Mouse (Mus musculus): ENCODE measurements around the gene Bbof1.

The Bbof1 gene

DNA sequence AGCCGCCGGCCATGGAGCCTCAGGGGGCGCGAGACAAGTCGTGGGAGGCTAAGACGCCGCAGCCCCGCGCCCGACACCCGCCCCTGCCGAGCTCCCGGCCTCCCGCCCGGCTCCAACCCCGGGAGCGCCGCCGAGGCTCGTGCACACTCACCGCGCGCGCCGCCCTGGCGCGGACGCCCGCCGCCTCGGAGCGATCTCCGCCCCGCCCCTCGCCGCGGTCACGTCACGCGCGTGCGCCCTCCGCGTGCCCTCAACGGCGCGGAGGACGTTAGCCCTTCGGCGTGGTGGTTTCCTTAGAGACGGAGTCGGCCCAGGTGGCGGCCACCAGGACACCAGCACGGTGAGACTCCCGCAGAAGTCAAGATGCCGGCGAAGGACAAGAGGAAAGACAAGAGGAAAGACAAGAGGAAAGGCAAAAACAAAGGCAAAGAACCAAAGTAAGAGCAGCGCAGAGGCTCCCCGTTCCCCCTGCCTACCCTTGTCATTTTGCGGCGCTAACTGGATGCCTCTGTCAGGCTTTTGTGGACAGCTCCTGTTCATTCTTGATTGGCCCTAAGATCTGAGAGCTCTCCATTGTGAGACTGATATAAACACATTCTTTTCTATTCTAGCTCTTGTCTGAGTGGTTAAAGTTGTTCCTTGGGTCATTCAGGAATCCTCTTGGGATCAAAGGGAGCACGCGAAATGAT is at the start of gene Bbof1, which contains the start of gene Entpd5:
TSS of gene Bbof1 (plus strand) at position 253 of the 689 bp plus-strand sequence.
TSS of gene Entpd5 (minus strand) at position 211 of the 689 bp plus-strand sequence.
- in situ Hi-C loops (cut with MboI; ENCODE audit: low sequenced_read_pairs): no loop called here

DNA sequence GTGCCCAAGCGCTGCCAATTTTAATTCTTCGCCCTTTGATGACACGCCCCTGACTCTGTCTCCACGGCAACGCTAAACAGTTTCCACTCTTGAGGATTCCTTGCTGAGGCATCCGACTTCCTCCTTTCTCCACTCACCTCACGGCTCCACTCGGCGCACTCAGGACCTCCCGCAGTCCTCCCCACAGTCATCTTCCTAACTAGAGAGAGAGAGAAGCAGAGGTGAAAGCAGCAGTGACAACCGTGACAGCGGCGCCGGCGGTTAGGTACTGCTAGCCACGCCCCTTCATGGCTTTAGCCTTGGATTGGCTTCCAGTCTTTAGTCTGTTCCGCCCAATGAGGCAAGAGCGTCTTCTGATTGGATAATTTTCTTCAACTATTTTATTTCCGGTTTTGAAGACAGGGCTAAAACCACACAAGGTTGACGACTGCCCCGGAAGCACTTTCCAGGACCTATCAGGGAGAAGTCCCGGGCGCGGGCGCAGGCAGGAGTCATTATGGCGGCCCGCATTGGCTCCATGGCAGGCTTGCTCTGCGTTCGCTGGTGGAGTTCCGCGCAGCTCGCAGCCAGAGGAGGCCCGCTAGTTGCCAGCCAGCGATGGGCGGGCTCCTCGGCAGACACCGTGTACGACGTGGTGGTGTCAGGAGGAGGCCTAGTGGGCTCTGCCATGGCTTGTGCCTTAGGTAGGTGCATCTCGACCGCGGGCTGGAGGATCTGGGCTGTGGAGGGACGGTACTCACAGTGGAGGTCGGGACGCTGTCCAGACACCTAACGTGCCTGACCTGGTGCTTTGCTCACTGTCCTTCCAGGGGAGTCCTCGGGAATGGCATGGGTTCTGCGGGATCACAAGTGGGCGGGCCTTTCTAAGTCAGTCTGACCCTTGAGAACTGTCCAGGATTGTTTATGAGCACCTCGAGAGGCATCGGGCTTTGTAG is 47.0 kb upstream of the Bbof1 start, which contains the start of the genes Coq6 and Fam161b:
TSS of gene Coq6 (plus strand) at position 103 of the 935 bp plus-strand sequence.
TSS of gene Fam161b (minus strand) at position 279 of the 935 bp plus-strand sequence.
- in situ Hi-C loops (cut with MboI; ENCODE audit: low sequenced_read_pairs): no loop called here

DNA sequence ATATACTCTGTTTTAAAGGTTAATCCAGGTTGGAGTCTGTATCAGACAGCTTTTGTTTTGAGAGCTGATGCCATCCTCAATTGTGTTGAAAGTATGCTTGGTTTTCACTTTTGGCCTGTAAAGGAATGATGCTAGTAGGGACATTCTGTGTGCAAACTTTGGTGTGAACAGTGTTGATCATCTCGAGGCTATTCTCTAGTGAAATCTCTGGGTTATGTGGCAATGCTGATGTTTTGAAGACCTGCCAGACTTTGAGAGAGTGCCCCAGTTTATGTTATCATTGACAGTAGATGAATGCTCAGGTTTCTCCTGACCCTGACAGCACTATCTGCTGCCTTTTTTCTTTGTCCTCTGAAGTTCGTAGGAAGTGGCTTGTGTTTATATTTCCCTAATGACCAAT is 46.0 kb upstream of the Bbof1 start:
- in situ Hi-C loops (cut with MboI; ENCODE audit: low sequenced_read_pairs): no loop called here

DNA sequence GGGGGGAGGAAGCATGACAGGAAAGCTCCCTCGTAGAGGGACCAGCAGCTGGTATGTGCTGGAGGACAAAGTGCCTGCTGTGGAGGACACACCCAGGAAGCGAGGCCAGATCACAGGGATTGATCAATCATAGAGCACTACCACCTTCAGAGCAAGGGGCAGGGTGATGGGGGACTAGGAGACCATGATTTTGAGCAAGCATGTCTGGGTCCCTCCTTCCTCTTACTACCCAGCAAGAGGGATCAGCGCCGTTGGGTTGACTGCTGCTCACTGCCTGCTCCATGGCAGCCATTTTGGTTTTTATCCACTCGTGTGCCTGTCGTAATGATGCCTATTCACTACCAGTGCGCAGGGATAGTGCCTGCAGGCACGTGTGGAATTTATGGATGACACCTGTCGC is 44.6 kb upstream of the Bbof1 start:
- in situ Hi-C loops (cut with MboI; ENCODE audit: low sequenced_read_pairs): no loop called here

DNA sequence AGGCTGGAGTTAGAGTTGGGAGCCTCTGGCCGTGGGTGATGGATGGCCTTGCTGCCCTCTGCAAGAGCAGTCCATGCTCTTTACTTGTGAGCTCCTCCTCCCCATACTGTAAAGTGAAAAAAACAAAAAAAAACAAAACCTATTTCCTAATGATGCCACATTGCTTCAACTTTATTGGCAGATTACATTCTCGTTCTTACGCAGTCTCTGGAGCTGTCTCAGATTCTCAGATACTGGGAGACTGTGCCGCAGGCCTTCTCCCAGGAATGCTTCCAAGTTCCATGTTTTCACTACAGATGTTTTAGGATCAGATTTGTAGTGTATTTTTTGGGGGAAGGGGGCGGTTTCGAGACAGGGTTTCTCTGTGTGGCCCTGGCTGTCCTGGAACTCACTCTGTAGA is 43.7 kb upstream of the Bbof1 start:
- in situ Hi-C loops (cut with MboI; ENCODE audit: low sequenced_read_pairs): no loop called here

DNA sequence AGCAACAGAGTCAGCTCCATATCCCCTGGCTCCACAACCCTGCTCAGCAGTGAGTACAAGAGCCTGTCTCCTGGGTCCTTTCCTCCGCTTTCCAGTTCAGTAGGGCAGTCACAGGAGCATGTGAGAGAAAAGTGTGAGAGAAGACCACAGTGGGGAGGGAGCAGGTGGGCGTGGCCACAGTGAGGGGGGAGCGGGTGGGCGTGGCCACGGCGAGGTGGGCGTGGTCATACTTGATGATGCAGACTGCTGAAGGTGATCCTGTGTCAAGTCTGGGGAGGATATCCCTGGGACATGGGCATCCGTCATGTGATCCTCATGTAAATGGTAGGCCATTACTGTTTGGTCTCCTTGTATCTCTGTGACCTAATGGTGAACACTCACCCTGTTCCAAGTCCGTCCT is 41.9 kb upstream of the Bbof1 start:
- in situ Hi-C loops (cut with MboI; ENCODE audit: low sequenced_read_pairs): no loop called here

DNA sequence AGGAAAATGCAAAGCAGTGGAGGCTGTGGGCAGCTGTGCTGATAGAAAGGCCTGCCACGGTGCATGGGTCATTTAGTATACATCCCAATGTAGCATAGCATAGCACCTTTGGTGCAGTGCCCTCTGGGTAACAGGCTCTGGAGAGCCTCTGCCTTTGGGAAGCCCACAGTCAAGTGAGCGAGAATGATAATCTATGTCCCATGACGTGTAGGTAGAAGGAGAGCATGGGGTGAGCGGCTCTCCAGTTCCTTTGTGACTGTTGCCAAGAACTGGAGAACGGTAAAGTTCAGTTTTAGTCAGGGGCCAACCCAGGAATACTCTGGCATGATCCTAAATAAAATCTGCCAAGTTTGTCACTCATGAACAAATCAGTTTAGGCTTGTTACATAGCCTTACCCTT is 37.2 kb upstream of the Bbof1 start:
- in situ Hi-C loops (cut with MboI; ENCODE audit: low sequenced_read_pairs): no loop called here

DNA sequence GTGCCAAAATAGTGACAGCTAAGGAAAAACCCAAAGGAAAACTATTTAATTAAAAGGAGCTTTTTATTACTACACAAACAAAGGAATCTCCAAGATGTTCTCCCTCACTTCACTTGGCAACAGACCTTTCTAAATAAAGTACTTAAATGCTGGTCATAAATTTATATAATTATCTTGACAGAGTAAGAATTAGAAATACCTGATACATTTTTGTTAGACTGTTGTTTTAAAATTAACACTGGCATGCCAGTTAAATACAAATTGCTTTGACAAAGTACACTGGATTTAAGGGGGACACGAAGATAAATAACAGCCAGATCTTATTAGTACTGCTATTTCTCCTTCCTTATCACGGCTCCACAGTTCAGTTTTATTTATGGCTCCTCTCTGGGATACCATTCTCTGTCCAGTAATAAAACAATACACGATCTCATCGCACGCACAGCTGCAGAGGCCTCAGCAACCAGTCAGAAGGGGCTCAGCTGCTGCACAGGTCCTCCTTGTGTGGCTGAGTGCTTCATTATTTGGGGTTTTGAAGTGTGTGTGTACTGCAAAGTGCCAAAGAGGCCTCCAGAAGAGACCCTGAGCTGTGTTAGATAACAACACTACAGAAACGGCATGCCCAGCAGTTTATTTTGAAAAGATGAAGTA is 34.9 kb upstream of the Bbof1 start:
- in situ Hi-C loops (cut with MboI; ENCODE audit: low sequenced_read_pairs): no loop called here

DNA sequence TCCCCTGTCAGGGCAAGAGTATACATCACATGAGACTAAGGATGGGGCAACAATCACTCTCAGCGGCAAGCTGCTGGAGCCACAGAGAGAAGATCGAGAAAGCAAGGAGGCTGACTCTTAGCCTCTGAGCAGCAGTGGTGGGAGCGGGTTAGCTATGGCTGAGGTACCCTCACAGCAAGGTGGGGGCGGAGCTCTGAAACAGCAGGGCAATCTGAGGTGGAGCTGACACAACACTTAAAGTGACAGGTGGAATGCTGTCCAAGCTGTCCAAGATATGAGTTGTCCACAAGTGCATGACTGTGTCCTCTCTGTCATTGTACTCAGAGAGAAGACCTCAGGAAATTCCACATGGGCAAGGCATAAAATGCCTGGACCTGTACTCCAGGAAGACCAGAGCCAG is 26.5 kb upstream of the Bbof1 start:
- in situ Hi-C loops (cut with MboI; ENCODE audit: low sequenced_read_pairs): no loop called here

DNA sequence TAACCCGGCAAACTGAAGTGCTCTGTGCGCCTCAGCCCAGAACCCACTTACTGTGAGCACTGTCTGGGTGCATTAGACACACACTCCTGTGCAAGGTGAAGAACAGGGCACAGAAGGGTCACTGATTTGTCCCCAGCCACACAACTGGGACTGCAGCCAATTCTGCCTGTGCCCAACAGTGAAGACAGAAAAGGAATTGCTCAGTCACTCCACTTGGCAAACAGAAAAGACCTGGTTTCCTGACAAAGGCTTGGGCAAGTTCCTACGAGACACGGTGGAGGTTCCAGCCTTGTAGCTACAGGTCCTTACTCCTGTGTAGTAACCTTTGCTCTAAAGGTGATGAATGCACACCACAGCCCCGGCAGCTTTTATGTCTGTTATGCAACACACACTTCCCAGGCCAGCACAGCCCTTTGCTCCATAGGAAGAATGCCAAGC is 24.2 kb upstream of the Bbof1 start:
- in situ Hi-C loops (cut with MboI; ENCODE audit: low sequenced_read_pairs): no loop called here

DNA sequence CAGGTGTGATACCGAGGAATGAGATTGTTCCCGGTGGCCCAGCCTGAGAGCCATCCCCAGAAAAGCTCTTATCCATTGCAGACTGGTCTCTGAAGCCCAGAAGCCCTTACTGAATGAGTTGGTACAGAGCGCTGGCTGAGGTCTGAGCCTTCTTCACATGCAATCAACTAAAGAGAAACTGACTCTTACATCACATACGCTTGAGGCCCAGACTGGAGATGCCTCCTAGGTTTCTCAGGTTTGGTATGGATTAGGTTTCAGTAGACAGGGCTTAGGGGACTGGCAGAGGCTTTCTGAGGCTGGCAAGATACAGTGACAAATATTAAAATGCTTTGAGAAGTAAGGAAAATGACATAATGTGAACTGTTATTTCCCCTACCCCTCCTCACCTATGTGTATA is 23.5 kb upstream of the Bbof1 start:
- in situ Hi-C loops (cut with MboI; ENCODE audit: low sequenced_read_pairs): no loop called here

DNA sequence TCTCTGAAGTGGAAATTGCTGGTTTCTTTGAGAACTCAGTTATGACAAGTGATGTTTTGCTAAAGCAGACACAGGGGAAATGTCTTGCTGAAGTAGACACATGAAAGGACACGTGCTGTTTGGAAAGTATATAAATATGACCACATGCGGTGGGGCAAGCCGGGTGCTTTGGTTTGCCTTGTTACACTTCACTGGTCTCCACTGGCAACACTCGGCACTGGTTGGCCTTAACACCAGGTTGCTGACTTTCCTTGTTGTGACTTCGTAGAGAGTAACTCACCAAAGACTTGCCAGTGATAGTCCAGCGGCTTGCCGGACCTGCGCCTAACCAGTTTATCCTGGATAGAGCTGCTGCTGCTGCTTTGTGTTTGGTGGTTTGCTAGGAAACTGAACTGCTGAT is 20.8 kb upstream of the Bbof1 start:
- in situ Hi-C loops (cut with MboI; ENCODE audit: low sequenced_read_pairs): no loop called here

DNA sequence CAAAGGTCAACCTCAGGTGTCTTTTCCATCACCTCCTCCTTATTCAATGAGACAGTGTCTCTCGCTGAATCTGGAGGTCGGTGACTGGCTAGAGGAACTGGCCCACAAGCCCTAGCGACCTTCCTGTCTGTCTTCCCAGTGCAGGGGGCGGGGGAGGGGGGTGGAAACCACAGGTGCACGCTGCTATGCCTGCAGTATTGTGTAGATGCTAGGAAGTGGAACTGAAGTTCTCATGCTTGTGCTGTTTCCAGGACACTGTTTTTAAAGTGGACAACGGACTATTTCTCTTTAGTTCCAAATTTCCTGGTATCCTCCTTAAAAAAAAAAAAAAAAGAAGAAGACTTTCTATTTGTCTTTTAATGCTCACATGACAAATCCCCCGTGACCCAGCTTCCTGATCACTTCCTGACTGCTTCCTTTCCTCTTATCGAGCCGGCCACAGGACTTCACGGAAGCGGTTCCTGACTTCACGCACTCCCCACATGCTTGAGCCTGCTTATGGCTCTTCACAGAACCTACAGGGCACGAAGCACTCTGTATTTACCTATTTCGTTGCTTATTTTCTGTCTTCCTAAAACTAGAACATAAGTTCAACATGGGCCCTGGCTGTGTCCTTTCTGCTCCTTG is 20.0 kb upstream of the Bbof1 start:
- in situ Hi-C loops (cut with MboI; ENCODE audit: low sequenced_read_pairs): no loop called here

DNA sequence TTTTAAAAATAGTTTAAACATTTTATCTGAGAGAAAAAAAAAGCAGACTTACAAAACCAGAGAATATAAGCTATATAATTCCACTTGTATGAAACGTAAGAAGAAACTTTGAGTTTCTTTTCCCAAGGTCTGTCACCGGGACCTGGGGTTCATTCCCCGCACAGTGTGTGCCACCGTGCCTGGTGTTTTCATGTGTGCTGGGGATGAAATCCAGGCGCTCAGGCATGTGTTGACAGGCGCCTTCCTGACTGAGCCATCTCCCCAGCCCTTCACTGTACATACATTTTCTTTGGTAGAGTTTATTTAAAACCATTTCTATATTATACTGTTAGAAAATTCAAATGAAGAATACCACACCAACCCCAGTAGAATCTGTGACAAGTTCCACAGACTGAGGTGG is 18.5 kb upstream of the Bbof1 start:
- in situ Hi-C loops (cut with MboI; ENCODE audit: low sequenced_read_pairs): no loop called here

DNA sequence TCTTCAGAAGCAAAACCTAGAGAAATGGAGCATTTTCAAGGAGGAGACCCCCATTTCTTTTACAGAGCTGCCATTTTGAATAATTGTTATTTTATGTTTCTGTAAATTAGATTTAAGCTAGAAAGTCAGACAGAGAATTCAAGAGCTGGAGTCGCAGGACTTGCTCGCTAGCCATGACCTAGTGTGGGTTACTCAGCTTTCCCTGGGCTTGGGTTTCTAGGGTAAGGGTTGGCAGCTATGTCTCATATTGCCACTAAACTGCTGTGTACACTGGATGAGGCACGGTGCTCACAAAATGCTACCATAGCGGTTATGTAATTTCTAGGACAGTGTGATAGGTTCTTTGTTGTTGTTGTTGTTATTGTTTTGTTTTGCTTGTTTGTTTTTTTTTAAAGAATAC is 16.2 kb upstream of the Bbof1 start:
- in situ Hi-C loops (cut with MboI; ENCODE audit: low sequenced_read_pairs): no loop called here

DNA sequence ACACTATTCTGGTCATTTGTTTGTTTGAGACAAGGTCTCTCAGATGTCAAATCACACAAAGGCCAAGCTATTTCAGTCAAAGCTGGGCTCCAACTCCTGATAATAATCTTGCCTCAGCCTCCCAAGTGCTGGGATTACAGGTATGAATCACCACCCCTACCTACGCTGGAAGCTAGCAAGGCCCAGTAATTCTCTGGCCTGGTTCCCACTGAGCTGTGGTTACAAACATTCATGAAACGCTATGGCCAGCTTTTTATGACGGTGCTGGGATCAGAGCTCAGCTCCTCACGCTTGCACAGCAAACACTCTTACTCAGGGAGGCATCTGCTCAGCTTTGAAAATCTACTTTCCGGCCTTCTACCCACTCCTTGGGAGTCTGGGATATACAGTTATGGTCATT is 15.0 kb upstream of the Bbof1 start:
- in situ Hi-C loops (cut with MboI; ENCODE audit: low sequenced_read_pairs): no loop called here

DNA sequence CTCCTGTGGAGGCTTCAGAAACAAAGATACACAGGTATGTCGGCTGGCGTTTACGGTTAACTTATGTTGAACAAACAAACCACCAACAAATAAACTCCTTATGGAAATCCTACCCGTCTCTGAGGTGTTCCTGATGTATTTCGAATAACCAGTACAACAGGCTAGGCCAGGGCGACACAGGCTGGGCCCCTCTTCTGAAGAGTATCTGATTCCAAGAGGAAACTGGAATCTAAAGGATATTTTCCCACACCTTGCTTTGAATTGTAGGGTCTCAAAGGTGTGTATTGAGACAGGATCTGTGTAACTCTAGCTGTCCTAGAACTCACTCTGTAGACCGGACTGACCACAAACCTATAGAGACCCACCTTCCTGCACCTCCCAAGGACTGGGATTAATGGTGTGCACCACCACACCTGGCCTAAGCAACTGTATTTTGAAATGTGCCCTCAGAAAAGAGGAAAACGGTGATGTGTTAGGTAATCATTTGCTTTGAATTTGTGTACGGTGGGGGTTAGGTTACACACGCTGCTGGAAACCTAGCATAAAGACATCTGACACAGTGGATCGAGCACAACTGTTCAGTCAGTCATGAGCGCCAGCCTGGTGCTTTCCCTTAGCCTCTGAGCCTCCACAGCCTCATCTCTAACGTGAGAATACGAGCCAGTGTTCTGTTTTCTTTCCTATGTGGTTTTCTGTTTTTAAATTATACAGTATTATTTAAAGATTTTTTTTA is 11.8 kb upstream of the Bbof1 start:
- in situ Hi-C loops (cut with MboI; ENCODE audit: low sequenced_read_pairs): no loop called here

DNA sequence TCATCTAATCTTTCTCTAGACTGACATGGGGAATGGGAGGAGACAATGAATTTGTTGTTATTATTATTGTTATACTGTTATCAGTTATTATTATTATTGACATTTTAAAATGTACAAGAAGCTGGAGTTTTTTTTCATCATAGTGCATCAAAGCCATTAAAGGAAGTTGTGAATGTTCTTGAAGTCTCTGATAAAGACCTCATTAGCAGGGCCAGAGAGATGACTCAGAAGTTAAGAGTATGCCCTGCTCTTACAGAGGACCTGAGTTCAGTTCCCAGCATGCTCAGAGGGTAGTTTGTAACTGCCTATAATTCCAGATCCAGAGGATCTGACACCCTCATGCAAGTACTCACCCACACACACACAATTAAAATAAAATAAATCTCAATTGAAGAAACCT is 11.2 kb upstream of the Bbof1 start:
- in situ Hi-C loops (cut with MboI; ENCODE audit: low sequenced_read_pairs): no loop called here

DNA sequence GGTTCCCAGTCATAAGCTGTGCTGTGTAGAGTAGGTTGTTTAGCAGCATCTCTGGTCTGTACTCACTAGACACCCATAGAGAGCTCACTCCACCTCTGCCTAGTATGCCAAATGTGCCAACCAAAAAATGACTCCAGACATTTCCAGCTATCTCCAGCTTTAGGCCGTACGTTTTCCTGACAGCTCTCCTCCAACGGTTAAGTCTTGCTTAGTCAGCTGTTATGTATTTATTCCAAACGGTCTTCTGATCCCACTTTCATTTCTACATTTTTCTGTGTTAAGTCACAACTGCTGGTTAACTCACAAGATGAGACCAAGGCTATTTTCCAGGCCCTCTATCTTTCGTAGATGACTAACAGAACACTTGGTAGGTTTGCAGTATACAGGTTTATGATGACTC is 10.2 kb upstream of the Bbof1 start:
- in situ Hi-C loops (cut with MboI; ENCODE audit: low sequenced_read_pairs): no loop called here

DNA sequence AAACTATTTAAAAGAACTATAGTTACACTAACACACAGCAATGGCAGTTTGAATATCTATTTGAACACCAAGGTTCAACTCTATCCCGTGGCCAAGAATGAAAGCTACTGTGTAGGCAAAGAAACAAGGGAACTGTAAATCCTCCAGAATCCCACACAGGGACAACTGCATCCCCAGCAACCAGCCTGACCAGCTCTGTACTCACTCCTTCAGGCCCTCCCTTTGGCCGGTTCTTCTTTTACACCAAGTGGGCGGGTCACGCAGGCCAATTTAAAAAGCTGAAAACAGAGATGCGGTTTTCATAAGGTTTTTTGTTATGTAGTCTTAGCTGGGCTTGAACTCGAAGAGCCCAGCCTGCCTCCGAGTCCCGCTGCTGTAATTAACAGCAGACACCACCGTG is 9.7 kb upstream of the Bbof1 start:
- in situ Hi-C loops (cut with MboI; ENCODE audit: low sequenced_read_pairs): no loop called here

Data from CH12F3 (cell line).